Mouse (Mus musculus) kidney, adult 2 months (tissue): ENCODE measurements around the gene Tas2r106. TPM values are rescaled to one million over a fixed set of nuclear protein-coding genes. Genes with fewer than 3 reads are reported as not detected.

Source experiments
- DNase-seq: peaks from one replicate; pipeline ENCODE4 v3.0.0; 2021
- H3K27ac ChIP-seq: fragments of 200-500 bp; 2 replicates; pipeline ENCODE4 v1.5.1; 2012; ENCODE audit warnings: low read depth, low read length, control low read depth, inconsistent platforms; ENCODE audit not compliant: insufficient read depth
- H3K27me3 ChIP-seq: fragments of 200-500 bp; replicated peaks from 2 replicates; pipeline ENCODE4 v1.6.1; 2012; ENCODE audit warnings: mild to moderate bottlenecking, moderate library complexity, low read length, inconsistent platforms; ENCODE audit not compliant: control insufficient read depth, insufficient read depth
- H3K36me3 ChIP-seq: fragments of 200-500 bp; 2 replicates; pipeline ENCODE4 v1.6.1; 2012; ENCODE audit warnings: mild to moderate bottlenecking, moderate library complexity, low read length, inconsistent platforms; ENCODE audit not compliant: control insufficient read depth, insufficient read depth
- H3K4me1 ChIP-seq: fragments of 200-500 bp; 2 replicates; pipeline ENCODE4 v1.6.1; 2011; ENCODE audit warnings: low read length; ENCODE audit not compliant: control insufficient read depth, insufficient read depth
- H3K4me3 ChIP-seq: fragments of 200-500 bp; 2 replicates; pipeline ENCODE4 v1.5.1; 2011; ENCODE audit warnings: mild to moderate bottlenecking, low read depth, low read length, control low read depth; ENCODE audit not compliant: insufficient read depth
- CTCF ChIP-seq: fragments of 200-500 bp; conservative IDR thresholded peaks from 2 replicates; pipeline ENCODE4 v1.5.1; 2011; ENCODE audit warnings: low read depth, mild to moderate bottlenecking, control low read depth, low read length, moderate library complexity, mixed read lengths; ENCODE audit not compliant: insufficient read depth, insufficient read length
- POLR2A ChIP-seq: fragments of 200-500 bp; IDR thresholded peaks from one replicate; pipeline ENCODE4 v1.6.1; 2011; ENCODE audit warnings: low read depth, low read length, control low read depth
- WGBS: fragments of 180-500 bp; shearing (Covaris S2); methylation state at CpG from one replicate; pipeline ENCODE4 v1.1.7; 2018; 5-methylcytosine and 5-hydroxymethylcytosine counted together
- polyA plus RNA-seq: library from polyadenylated mRNA; depleted of rRNA; stranded (reverse); fragments of >200 nt; gene quantifications from 2 replicates; pipeline ENCODE4 v1.2.3, GENCODE M21; 2012; rRNA removed

Gene Tas2r106
- polyA plus RNA-seq = not detected in 2 replicates

DNA sequence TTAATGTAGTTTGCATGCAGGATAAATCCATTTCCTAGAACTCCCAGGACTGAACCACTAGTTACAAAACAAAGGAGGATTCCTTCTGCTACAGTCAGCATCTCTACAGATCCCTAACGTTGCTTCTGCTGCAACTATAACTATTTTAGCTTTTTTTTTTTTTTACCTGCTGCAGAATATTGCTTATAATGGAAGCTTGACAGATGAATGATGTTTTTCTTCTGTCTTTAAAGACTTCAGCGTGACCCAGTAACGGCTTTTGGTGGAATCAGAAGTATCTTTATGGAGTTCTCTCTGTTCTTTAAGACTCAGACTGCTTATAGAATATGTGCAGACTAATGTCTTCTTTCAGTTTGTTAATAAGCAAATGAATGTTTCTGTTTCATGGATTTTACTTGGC lies at the start of gene Tas2r106:
Tas2r106 (minus strand) TSS at position 101 of the 400 bp plus-strand sequence.
- no peak within 1 kb of the TSS for H3K27ac ChIP-seq
- TF ChIP-seq CTCF (no peak), POLR2A (no peak)
- no peaks in the 10 kb centered on the region for H3K27me3 ChIP-seq
- no peak within 1 kb of the TSS for H3K4me3 ChIP-seq
- DNase-seq = no peak
- WGBS = 57% methylated on average over 3 of the region's 3 CpGs
- no peaks in the 10 kb centered on the region for H3K36me3 ChIP-seq
- no peaks in the 10 kb centered on the region for H3K4me1 ChIP-seq

DNA sequence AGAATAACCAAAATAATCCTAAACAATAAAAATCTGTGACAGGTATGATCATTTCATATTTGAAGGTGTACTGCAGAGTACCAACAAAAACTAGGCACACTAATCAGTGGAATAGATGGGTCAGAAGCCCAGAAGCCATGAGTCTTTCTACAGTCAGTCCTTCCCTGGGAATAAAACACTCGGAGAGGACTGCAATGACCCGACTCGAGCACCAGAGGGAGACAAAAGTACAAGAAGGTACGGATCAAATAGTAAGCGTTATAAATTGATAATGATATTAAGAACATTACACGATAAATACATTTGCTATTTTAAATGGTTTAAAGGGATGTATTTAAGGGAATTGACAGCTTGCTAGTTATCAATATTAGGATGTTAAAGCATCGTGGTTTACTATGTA lies 34.1 kb upstream of the Tas2r106 start:
- Histone ChIP-seq H3K36me3 (no peaks in the 10 kb centered on the region), H3K4me3 (no peak overlapping the region), H3K27ac (no peak overlapping the region), H3K4me1 (no peaks in the 10 kb centered on the region), H3K27me3 (no peaks in the 10 kb centered on the region)
- DNase-seq = no peak
- 43% methylated on average over 7 of the region's 7 CpGs for WGBS
- TF ChIP-seq CTCF (0 out of 2 replicates have a peak, but pooled peaks have one; percentile 23), POLR2A (no peak)

DNA sequence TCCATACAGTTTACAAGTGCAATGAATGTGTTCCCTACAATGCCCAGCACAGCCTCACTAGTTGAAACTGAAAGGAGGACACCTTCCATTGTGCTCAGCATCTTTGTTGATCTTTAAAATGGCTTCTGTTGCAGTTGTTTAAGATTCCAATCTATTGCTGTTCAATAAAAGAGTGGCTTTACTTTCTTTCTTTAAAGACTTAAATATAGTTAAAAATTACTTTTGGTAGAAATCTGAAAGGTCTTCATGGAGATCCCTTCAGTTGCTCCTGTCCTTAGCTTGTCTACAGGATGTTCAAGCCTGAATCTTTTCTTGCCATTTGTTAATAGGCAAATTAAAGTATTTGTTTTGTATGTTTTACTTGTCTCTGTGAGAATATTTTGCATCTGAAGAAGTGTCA lies 11.3 kb upstream of the Tas2r106 start, which contains the start of gene Tas2r114:
Tas2r114 (minus strand) TSS at position 101 of the 400 bp plus-strand sequence.
- Histone ChIP-seq H3K27me3 (no peaks in the 10 kb centered on the region), H3K4me3 (no peak within 1 kb of the TSS)
- no peak for DNase-seq

DNA sequence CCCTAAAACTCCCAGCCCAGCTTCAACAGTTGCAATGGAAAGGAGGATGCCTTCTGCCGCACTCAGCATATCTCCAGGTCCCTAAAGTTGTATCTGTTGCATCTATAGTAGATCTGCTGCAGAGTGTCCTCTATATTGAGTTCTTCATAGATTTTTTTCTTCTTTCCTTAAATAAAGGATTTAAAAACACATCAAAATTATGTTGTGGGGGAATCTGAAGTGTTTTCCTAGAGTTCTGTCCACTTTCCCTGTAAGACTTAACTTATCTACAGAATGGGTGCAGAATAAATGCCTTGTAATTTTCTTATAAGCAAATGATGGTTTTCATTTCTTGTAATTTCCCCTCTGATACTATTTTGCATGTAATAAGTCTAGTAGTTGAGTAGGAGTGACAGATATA lies 8.7 kb upstream of the Tas2r106 start, which contains the start of gene Tas2r105:
Tas2r105 (minus strand) TSS at position 101 of the 400 bp plus-strand sequence.
- no peak within 1 kb of the TSS for H3K4me3 ChIP-seq
- H3K36me3 ChIP-seq = no peaks in the 10 kb centered on the region
- H3K27ac ChIP-seq = no peak within 1 kb of the TSS
- no peak for TF ChIP-seq POLR2A
- TF ChIP-seq CTCF = no peak
- H3K4me1 ChIP-seq = no peaks in the 10 kb centered on the region
- H3K27me3 ChIP-seq = no peaks in the 10 kb centered on the region
- DNase-seq = no peak
- WGBS = 68% methylated on average over 1 of the region's 1 CpGs

More for the DNA sequence above, 11.3 kb upstream of the Tas2r106 start, which contains the start of gene Tas2r114:
- Histone ChIP-seq H3K4me1 (no peaks in the 10 kb centered on the region), H3K36me3 (no peaks in the 10 kb centered on the region), H3K27ac (no peak within 1 kb of the TSS)
- no peak for TF ChIP-seq POLR2A
- no peak for TF ChIP-seq CTCF

DNA sequence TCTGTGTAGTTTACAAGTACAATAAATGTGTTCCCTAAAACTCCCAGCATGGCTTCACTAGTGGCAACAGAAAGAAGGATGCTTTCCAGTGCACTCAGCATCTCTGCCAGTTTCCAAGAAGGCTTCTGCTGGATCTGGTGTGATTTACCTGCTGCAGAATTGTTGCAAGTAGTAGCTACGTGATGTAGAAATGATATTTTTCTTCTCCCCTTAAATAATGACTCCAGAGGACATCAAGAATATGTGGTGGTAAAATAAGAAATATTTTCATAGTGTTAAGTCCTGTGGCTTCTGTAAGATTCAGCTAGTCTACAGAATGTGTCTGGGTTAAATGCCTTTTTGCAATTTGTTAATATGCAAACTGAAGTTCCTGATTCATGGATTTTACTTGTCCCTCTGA lies 7.0 kb upstream of the Tas2r106 start, which contains the start of gene Tas2r104:
Tas2r104 (minus strand) TSS at position 101 of the 400 bp plus-strand sequence.
- no peak for TF ChIP-seq CTCF
- TF ChIP-seq POLR2A = no peak
- Histone ChIP-seq H3K36me3 (no peaks in the 10 kb centered on the region), H3K27me3 (no peaks in the 10 kb centered on the region), H3K27ac (no peak within 1 kb of the TSS), H3K4me3 (no peak within 1 kb of the TSS), H3K4me1 (no peaks in the 10 kb centered on the region)
- WGBS = 75% methylated on average over 1 of the region's 1 CpGs
- DNase-seq = no peak

DNA sequence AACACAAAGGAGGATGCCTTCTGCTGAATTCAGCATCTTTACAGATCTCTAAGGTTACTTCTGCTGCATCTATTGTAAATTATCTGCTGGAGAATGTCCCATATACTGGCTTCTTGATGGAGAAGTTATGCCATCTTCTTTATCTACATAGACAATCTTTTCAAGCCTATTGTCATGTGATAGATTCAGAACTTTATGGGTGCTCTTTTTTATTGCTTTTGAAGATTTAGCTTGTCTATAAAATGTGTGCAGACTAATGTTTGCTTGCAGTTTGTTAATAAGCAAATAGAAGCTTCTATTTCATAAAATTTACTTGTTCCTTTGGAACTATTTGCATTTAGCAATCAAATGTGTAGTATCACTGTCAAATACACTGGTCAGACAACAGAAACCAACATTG lies 18.6 kb downstream of the Tas2r106 start, which contains the start of gene Tas2r107:
Tas2r107 (minus strand) TSS at position 101 of the 400 bp plus-strand sequence.
- no peaks in the 10 kb centered on the region for H3K36me3 ChIP-seq
- no peak for DNase-seq
- no peak within 1 kb of the TSS for H3K4me3 ChIP-seq
- no peak for TF ChIP-seq POLR2A
- no peak for TF ChIP-seq CTCF
- no peak within 1 kb of the TSS for H3K27ac ChIP-seq
- H3K27me3 ChIP-seq = no peaks in the 10 kb centered on the region
- no peaks in the 10 kb centered on the region for H3K4me1 ChIP-seq

DNA sequence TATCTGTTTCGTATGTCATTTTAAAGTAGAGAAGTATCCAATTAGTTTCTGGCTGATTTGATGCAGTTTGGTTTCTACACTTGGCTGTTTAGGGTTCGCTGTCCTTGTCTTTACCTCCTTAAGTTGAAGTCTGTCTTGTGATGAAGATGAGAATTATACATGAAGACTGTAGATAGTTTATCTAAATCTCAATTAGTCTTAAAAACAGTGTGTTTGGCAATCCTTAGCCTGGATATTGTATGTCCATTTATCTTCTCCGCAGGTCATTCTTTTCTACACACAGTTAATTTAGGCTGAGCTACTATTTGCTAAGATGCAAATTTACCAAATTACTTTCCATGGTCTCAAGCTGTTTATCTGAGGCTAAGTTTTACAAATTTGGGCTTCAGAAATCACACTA lies 47.9 kb downstream of the Tas2r106 start, which contains the start of gene Tas2r130:
Tas2r130 (minus strand) TSS at position 101 of the 400 bp plus-strand sequence.
- Histone ChIP-seq H3K4me1 (no peaks in the 10 kb centered on the region), H3K4me3 (no peak within 1 kb of the TSS), H3K27ac (no peak within 1 kb of the TSS), H3K36me3 (no peaks in the 10 kb centered on the region), H3K27me3 (no peaks in the 10 kb centered on the region)
- 75% methylated on average over 3 of the region's 3 CpGs for WGBS
- TF ChIP-seq CTCF (no peak), POLR2A (no peak)
- no peak for DNase-seq

Other genes starting within 250 kb of the Tas2r106 start
- gene 5430401F13Rik, start 192.5 kb downstream of the Tas2r106 start, polyA plus RNA-seq = not detected in 2 replicates
- gene Gm6619, start 192.5 kb downstream of the Tas2r106 start, polyA plus RNA-seq = not detected in 2 replicates
- gene Tas2r130, start 48.0 kb downstream of the Tas2r106 start, polyA plus RNA-seq = not detected in 2 replicates
- not detected in 2 replicates for gene Tas2r107, start 18.7 kb downstream of the Tas2r106 start, polyA plus RNA-seq
- gene Tas2r104, start 6.9 kb upstream of the Tas2r106 start, polyA plus RNA-seq = not detected in 2 replicates
- not detected in 2 replicates for gene Tas2r105, start 8.6 kb upstream of the Tas2r106 start, polyA plus RNA-seq
- gene Tas2r114, start 11.2 kb upstream of the Tas2r106 start, polyA plus RNA-seq = not detected in 2 replicates